Mouse (Mus musculus) ovary, postnatal 36 days (tissue): ENCODE measurements around the gene Prkar2a.

Experiments used
- DNase-seq: peaks from one replicate; pipeline ENCODE4 v3.0.0; 2022; ENCODE audit warnings: low spot score, mixed read lengths

Prkar2a gene

DNA sequence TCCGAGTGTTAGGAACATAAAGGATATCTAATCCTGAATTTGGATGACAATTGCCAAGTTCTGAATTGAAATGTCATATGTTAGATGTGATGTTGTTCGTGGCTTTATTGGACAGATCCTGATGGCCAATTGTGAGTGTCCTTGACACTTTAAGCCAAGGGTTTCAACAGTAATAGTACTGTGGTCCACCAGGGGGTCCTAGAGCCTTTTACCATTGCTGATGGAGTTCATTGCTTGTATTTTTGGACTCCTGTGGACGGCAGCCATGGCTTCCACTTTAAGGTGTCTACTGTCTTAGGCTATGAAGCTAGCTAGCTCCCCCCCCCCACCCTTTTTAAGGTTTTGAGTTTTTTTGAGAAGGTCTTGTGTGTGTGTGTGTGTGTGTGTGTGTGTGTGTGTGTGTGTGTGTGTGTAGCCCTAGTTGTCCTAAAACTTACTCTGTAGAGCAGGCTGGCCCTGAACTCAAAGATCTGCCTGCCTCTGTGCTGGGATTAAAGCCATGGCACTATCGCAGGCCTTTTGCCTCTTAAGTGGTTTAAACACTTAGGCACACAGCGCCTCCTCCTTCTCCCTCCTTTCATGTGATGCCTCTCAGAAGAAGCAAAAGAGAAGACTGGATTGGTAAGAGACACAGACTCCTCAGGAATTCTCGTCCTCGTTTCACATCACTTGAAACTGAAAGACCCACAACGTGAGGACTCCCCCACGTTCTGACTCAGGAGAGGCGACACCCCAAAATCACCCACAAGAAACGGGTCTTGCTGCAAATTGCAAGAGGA lies 63.2 kb downstream of the Prkar2a start:
- no peak for DNase-seq

DNA sequence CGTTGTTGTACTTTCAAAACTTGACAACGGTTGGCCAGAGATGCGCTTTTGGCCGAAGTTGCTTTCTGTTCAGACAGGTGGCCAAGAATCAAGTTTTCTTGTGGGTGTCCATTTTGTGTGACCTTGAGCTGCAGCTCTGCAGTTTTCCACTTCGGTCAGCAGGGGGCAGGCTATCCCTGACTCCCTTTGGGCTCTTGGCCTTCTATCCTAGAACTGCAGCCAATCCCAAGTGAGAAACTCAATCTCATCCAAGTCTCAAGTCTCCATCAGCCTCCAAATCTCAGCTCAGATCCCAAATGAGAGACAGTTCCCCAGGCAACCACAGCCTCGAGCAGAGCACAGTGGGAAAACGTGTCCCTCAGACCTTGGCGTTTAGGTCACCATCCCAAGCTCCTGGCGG lies 64.2 kb downstream of the Prkar2a start:
- DNase-seq, result peak; percentile 46

DNA sequence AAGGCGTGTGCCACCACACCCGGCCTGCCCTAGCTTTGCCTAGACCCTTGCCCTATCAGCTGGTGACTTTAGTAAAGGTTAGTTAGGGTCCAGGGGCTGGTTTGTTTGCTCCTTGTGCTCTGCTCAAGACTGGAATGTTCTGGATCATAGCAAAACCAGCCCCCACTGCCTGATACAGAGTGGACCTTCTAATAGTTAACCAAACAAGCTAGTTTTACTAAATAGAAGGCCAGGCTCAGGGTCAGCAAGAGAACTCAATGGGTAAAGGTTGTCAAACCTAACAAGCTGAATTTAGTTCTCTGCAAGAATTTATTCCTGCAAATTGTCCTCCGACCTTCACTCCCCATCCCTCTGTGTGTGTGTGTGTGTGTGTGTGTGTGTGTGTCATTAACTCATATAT lies 64.9 kb downstream of the Prkar2a start:
- DNase-seq, result no peak

DNA sequence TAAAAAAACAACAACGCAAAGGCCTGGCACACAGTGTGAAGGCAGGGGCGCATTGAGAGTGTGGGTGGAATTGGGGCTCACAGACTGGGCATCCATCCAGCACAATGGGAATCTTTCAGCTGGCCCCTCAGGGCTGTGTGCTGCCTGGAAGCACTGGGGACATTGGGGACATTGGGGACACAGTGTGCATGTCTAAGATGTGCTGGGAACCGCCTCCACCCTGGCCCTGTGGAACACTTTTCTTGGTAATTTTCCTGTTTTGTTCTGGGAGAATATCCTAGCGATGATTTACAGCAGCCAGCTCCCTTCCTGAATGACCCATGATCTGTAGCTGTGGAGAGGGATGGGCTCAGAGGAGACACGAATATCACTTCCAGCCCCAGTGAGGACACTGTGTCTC lies 65.3 kb downstream of the Prkar2a start:
- no peak for DNase-seq

DNA sequence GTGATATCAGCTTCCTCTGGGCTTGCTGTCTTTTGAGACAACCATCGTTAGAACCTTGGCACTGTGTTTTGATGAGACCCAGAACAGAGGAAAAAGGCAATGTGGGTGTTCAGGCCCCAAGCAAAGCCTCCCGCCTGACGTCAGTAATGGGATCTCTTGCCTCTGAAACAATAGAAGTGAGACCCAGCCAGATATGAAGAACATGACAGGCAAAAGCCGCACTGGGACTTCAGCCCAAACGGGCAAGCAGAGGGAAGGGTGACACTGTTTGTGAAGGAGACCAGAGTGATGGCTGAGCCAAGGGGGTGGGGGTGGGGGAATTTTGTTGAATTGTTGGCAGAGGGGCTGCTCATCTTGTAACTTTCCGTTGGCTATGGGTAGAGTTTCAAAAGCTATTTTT lies 68.3 kb downstream of the Prkar2a start:
- DNase-seq, result no peak

DNA sequence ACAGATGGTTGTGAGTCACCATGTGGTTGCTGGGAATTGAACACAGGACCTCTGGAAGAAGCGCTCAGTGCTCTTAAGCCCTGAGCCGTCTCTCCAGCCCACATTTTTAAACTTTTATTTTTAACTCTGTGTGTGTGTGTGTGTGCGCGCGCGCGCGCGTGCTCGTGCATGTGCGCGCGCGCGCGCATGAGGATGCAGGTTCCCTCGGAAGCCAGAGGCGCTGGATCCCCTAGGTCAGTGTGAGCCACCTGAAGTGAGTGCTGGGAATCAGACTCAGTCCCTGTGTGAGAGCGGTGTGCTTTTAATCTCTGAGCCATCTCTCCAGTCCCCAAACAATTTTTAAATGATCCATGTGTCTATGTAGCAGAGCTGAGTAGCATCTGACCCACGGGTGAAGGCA lies 70.0 kb downstream of the Prkar2a start:
- no peak for DNase-seq

DNA sequence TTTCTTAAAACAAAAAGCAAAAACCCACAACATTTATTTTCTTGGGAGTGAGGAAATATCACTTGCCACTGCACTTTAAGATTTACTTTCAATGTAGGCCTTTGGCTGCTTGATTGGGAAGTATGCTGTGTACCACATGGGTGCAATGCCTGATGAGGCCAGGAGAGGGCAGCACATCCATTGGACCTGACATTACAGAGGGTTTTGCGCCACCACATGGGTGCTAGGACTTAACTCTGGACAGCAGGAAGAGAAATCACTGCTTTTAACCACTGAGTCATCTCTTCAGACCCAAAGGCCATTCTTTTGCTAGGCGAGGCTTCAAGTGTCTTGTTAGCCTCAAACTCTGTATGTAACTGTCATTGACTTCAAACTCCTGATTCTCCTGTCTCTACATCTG lies 70.7 kb downstream of the Prkar2a start:
- peak; percentile 18 for DNase-seq

DNA sequence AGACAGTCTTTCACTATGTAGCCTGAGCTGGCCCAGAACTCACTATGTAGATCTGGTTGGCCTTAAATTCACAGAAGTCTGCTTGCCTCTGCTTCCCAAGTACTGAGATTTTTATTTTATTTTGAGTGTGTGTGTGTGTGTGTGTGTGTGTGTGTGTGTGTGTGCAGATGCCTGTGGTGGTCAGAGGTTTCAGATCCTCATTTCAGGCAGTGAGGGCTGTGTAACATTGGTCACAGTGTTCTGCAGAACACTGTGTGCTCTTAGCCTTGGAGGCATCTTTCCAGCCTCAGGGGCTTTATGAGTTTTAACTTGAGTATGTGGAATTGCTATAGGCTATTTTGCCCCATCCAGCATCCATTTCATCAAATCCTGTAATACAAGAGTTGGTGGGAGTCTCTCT lies 72.4 kb downstream of the Prkar2a start:
- DNase-seq, result no peak

DNA sequence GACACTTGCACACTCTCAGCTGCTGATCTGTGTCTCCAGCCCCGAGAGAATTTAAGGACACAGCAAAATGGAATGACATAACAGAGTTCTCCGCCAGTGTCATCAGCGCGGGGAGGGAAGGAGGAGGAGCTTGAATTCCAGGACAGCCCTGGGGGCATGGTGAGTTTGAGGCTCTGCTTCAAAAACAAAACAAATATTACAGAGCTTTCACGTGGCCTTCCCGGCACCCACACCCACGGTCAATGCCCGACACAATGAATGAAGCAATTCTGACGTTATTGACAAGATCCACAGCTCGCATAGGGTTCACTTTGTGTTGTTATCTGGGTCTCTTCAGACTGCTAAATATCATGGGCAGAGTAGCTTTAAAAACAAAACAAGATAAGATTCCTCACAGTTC lies 75.9 kb downstream of the Prkar2a start:
- no peak for DNase-seq

DNA sequence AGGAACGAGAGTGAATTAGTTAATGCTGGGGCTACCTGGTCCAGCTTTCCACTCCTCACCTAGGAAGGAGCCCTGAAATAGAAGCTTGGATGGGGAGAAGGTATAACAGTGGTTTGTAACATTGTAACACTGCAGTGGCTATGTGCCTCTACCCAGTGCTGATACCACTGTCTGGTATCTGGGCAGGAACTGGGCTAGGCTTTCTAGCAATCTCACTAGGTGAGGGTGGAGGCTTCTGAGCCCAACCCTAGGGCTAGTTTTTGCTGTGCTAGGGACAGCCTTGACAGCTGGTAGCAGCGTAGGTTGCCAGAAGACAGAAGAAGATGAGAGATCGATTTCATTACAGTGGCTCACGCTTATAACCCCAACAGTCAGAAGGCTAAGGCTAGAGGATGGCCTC lies 87.5 kb downstream of the Prkar2a start:
- no peak for DNase-seq

DNA sequence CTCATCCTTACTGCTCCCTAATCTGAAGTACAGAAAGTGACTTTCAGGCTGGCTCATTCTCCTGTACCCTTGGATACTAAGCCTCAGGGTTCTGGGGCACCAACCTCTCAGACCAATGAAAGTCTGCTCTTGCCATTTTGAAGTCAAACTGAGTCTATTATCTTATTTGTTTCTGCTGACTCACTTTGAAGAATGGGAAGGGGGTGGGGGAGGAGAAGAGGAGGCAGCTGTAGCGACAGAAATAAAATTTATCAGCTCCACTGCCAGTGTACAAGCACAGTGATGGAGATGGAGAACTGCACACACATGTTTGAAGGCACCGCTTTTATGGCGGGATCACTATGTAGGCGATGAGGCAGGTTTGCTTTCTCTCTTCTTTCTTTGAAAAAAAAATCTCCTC lies 88.2 kb downstream of the Prkar2a start:
- DNase-seq, result no peak

DNA sequence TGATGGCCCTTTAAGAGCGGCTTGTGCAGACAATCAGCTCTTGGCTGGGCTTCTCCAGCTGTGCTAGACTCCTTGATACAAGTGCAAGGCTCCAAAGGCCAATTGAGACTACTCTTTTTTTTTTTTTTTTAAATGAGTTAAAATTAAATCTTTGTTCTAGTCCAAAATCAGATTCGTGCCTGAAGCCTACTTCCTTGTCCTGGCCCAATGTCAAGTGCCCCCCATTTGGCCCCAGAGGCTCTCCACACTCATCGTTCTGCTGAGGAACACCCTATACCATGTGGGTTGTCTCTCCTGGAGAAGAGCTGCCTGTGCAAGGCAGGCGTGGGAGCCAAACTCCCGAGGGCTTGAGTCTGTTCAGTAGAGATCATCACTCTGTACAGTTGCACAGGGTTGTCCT lies 91.8 kb downstream of the Prkar2a start:
- no peak for DNase-seq

DNA sequence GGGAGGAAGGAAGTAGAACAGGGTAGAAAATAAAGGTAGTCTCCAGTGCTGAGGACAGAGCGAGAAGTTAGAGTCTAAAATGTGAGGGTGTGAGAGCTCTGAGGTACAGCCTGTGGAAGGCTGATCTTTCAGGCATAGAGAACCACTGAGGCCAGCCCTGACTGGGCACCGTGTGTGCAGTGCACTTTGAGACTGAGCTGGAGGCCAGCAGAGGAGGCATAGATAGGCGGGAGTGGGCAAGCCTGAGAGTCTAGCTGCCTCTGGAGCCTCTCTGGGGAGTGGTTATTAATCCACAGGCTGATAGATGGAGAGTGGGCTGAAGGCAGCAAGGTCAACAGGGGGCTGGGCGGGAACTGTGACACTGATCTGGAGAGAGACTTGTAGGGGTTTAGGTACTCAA lies 92.8 kb downstream of the Prkar2a start:
- DNase-seq, result no peak

DNA sequence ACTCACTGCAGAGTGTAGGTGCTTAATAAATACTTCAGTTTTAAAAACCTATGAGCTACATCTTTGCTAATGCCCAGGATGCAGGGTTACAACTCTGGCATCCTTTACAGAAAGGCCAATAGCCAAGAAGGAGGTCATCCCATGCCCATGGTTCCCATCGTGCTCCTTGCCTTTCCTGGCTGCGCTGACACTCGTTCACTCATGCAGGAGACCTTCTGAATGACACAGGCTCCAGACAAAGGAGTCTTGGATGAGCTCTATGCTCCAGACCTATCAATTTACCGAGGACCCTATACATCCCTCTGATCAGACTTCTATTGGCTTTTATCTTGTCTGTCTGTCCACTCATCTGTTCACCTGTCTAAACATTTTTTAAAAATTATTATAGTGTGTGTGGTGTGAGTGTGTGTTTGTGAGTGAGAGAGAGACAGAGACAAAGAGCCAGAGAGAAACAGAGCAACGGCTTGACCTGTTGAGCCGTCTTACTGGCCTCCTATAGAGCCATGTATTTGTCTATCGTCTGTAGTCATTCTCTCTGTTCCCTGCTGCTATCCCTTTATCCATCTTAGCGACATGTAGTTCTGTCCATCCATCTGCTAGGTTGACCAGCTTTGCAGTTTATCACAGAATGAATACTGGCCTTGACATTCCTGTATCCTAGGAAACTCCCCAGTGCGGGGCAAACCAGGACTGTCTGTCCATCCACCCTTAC lies 93.9 kb downstream of the Prkar2a start:
- no peak for DNase-seq

DNA sequence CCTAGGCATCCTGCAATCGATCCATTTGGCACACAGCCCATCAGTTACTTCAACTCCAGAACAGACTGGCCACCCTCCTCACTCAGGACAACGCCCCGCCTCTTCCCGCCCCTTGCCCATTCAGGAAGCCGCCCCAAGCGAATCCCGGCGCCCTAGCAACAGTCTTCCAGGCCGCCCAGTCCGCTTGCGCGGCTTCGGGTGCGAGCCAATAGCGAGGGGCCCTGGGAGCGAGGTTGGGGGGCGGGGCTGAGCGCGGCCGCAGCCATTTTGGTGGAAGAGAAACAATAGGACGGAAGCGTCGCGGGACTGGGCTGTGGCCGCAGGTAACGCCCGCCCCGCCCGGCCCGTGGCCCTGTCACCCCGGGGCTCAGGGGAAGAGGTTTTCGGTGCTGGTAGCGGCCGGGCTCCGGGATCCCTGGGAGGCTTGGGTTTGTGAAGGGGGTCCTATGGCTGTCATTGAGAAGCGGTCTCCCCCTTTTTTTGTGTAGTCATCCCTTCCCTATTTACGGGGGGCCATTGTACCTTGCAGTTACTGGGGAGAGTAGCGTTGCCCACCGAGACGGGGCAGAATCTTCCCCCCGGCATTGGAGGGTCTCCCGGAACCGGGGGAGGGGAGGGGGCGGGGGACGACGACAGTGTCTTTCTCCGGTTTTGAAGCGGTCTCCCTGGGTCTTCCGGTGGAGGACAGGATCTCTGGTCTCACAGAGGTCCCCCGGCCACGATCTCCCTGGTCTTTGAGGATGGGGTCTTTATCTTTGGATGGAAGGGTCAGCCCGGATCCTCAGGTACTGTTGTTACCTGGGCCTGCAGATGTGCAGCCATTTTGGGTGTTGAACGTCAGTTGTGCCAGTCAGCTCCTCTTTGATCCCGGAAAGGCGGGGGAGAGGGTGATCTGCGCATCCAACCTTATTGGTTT lies 94.7 kb downstream of the Prkar2a start, which contains the start of gene Ip6k2:
Gene Ip6k2, plus strand, starts transcription at position 249 of the 916 bp plus-strand sequence.
- peak; percentile 96 for DNase-seq

DNA sequence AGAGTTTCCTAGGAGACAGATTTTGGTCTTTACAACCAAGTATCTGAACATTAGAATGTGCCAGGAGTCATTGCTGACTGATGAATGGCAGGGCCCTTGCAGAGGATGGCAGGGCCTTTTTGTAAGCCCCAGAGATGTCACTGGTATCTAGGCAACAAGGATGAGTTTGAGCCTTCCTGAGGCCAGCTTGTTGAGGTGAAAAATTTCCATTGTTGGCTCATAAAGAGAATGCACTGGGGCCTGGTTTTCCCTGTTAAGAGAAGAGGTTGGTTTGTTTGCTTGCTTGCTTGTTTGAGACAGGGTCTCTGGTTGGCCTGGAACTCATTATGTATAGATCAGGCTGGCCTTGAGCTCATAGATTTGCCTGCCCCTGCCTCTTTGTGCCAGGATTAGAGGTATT lies 96.3 kb downstream of the Prkar2a start:
- no peak for DNase-seq

DNA sequence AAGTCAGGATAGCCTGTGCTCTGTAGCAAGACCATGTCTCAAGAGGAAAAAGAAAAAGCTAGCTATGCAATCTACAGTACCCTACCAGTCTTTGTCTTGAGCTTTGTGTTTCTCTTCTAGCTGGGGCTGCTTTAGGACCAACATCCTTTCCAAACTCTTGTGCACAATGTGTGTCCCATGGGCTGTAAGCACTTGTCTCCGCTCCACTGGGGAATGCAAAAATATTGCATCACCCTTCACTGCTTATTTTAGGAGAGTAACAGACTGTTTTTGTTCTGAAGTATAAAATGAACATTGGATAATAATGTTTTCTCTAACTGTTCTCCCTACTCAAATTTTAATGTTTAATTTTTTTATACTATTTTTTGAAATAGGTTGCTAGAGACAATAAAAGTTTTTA lies 97.4 kb downstream of the Prkar2a start:
- DNase-seq, result no peak

DNA sequence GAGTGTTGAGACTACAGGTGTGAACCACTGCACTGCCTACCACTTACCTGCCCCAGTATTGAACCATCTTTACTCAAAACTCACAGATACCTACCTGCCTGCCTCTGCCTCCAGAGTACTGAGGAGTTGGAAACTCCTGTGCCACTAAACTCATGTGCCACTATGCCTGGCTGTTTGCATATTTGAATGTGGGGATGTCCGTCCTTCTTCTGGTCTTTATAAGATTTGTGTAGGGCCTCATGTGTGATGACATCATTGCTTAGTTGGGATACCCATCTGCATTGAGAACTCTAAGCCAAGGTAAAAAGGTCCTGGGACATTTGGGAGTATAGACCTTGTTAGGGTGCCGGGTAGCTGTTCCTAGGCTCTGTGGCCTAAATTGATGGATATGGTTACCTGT lies 98.0 kb downstream of the Prkar2a start:
- no peak for DNase-seq

DNA sequence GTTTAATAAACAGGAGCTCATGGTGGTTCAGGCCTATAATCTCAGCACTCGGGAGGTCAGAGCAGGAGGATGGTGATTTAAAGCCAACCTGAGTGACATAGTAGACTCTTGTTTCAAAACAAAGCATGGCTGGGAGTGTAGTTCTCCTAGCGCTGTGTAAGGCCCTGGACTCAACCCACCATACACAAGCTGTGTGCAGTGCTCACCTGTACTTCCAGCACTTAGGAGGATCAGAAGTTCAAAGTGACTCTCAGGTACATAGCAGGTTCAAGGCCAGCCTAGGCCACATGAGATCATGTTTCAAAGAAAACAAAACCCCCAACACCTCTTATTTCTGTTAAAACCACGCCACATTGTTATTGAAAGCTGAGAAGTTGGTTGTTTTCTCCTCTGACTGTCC lies 99.6 kb downstream of the Prkar2a start:
- no peak for DNase-seq

DNA sequence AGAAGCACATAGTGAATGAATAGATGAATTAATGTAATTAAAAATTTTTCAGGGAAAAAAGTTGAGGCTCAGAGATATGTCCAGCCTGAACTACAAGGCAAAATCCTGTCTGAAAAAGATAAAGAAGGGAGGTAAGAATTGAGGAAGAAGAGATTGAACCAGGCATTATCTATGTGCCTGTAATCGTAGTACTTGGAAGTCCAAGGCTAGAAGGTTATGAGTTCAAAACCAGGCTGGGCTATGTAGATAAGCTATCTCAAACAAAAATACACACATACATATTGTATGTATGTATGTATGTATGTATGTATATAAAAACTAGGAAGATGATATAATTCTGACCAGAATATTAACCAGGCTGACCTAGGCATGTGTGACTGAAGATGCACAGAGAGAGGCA lies 103.2 kb downstream of the Prkar2a start:
- no peak for DNase-seq

DNA sequence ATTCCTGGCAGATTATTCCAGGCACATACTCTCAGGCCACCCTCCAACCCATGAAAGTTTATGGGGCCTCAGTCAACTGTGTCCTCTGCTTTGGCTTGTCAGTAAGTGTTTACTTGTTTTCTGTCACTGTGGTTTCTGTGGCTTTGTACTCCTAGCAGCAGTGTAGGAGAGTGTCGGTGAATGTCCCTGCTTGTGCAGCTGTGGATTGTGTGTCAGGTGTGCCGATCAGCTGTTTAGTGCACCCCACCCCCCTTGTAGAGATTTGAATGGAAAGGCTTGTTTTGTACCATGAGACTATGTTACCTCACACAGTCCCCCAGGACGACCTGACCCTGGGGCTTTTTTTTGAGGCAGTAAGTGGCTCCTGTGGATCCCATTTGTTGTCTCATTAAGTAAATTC lies 103.6 kb downstream of the Prkar2a start:
- no peak for DNase-seq

DNA sequence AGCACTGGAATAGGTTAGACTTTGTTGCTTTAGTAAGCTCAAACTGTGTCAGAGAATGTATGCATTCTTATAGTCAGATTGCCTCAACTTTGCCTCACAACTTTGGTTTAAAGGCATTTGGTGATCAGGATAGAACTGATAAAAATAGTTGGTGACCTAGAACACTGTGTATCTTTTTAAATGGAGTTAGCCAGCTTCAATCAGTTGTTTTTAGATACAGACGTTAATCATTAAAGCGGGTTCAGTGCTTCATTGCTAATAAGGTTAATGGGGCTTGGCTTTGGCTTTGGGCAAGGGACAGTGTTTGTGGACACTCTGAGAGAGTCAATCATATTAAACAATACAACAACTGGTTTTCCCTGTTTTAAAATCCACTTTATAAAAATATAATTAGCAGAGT lies 106.2 kb downstream of the Prkar2a start:
- DNase-seq, result no peak

DNA sequence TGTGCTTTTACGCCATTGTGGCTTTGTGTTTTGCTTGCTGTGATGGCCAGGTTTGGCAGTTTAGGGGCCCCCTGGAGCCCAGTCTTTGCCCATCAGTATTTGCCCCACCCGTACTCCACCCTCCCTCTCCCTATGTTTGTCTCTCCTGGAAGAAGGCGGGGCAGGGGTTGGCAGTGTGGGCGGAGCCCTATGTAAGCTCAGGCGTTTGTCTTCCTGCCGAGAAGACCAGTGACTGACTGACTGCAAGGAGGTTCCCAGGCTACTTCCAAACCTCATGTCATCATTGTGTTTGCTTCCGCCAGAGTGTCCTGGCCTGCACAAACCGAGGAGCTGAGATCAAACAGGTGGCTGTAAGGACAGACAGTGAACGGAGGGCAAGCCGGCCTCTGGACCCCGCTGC lies 106.6 kb downstream of the Prkar2a start:
- peak; percentile 51 for DNase-seq
